Mouse (Mus musculus): ENCODE results near the gene Abhd15.

Abhd15 gene

DNA sequence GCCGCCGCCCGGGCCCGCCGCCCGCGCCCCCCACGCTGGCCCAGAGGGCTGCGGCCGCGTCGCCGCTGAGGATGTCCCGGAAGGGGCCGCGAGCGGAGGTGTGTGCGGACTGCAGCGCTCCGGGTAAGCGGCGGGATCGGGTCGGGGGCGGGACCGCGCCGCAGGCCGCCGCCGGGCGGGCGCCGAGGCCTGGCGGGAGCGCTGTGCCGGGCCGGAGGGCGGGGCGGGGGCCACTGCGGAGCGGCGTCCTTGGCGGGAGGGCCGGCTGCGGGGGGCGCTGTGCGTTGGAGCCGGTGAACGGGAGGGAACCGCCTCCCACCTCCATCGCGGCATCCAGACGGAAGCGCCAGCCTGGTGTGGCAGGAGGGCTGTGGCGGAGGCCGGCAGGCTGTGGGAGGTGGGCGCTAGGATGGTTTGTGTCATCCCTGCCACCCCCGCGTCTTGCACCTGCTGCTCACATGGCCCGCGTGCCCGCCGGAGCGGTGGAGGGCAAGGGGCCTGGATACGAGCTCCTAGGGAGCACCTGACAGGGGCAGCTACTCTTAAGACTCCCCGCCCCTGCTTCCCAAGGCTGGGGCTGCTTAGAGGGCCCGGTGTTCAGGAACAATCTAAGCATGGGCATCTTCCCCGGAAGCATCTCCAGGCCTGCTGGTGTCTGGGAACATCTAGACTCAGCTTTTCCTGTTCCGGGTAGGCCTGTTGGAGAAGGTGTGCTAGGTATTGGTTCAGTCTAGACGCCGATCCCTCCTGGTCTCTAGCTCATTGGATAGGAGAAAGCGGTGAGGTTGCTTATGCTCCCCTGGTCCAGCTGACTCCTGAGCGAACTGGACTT is 21.2 kb upstream of the Abhd15 start, which contains the start of gene Git1:
Gene Git1 (plus strand): TSS at position 51 of the 832 bp plus-strand sequence.
- no peak for DNase-seq (ENCODE audit: low read depth, low spot score)

DNA sequence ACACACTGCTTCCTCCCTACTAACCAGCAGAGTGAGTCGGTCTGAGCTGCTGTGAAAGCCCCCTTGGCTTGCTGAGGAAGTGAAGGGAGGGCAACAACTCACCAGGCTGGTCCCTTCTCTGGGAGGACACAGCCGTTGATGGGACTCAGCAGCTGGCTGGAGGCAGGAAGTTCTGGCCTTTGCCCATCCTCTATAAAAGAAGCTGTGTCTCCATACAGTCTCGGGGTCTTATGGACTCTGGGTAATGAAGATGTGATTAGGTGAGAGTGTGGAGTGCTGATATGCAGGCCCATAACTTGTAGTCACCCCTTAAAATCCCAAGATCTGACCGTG is 20.6 kb upstream of the Abhd15 start:
- no peak for DNase-seq (ENCODE audit: low read depth, low spot score)

- no peak for DNase-seq (ENCODE audit: low read depth, low spot score)
Measured at GRCm38 (mm10) chr11:77494782-77495181, 20.1 kb upstream of the Abhd15 start.

- DNase-seq (ENCODE audit: low read depth, low spot score) = no peak
Measured at GRCm38 (mm10) chr11:77495507-77495906, 19.4 kb upstream of the Abhd15 start.

- no peak for DNase-seq (ENCODE audit: low read depth, low spot score)
Measured at GRCm38 (mm10) chr11:77497341-77497756, 17.6 kb upstream of the Abhd15 start.

DNA sequence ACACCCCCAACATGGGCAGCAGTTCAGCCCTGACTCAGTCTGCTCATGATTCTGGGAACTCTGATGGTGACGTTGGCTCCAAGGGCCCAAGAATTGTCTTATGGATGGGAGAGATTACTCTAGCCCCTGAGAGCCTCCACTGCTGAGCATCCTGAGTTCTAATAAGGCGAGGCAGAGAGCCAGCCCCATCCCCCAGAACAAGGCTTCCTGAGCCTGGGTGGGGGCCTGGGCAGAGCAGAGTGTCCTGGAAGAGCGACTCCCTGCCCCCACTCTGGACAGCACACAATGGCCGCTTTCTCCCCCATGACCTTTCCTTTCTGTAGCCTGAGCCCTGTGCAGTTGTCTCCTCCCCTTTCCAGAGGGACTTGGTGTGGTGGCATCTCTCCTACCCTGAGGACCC is 17.1 kb upstream of the Abhd15 start:
- DNase-seq (ENCODE audit: low read depth, low spot score) = no peak

DNA sequence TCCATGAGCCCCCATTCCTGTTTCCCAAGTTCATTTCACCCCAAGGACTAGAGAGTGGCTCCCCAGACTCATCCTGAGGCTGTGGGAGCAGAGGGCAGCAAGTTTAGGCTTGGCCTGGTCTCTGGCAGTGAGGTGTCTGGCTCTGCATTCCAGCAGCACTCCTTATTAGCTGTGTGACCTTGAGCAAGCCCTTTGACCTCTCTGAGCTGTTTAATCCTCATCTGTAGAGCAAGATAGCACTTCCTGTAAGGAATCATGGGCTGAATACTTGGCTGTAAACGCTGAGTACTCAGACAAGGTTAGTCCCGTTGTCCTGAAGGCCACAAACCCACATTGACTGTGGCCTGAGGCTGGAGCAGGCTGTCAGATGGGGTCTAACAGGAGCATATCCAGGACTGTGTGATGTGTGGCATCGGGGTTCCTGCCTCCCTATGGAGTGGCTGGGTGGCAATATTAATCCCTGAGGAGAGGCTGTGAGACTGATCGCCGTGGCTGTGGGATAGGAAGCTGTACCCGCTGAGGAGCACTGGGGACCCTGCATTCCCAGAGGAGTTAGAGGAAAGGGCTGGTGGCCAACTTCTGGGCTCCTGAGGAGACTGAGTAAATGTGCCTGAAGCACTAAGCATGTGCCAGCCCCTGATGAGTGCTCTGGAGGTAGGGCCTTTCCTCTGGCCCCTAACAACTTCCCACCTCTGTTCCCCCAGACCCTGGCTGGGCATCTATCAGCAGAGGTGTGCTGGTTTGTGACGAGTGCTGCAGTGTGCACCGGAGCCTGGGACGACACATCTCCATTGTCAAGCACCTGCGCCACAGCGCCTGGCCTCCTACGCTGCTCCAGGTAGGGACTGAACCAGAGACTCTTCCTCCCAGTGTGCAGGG is 16.4 kb upstream of the Abhd15 start:
- DNase-seq (ENCODE audit: low read depth, low spot score) = no peak

GRCm38 (mm10) chr11:77499354-77499753 is 15.6 kb upstream of the Abhd15 start:
- no peak for DNase-seq (ENCODE audit: low read depth, low spot score)

- no peak for DNase-seq (ENCODE audit: low read depth, low spot score)
Measured at GRCm38 (mm10) chr11:77500361-77501325, 14.3 kb upstream of the Abhd15 start.

DNA sequence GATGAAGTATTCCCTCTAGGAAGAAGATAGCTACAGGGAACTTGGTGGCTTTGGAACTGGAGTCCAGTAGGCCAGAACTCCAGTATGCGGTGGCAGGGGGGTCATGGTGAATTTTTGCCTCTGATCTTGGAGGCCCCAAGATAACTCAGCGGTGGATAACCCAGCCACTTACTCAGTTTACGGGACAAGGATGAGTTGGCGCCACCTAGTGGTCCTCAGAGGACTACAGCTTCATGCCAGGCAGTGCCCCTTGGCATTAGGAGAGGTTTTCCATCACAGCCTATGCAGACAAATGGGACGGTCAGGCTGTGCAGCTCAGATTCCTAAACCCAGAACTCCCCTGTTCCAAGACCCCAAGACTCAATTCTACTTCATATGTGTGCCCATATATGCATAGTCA is 13.5 kb upstream of the Abhd15 start:
- no peak for DNase-seq (ENCODE audit: low read depth, low spot score)

GRCm38 (mm10) chr11:77501971-77502370 is 12.9 kb upstream of the Abhd15 start:
- no peak for DNase-seq (ENCODE audit: low read depth, low spot score)

- no peak for DNase-seq (ENCODE audit: low read depth, low spot score)
Measured at GRCm38 (mm10) chr11:77502481-77502880, 12.4 kb upstream of the Abhd15 start.

DNA sequence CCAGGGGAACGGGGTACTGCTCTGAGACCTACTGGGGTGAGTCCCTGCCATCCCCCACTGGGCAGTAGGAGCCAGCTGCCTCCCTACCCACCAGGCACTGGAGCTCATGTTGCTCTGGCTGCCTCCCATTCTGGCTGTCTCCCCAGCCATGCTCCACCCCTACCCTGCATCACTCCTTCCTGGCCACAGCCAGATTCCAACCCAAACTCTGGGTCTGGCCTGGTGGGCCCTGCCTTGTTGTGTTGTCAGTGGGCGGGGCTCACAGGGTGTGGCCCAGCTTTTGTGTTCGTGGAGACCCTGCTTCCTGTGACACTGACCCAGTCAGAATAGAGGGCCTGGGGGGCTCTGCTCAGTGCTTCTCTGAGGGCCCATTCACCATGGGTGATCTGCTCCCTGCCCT is 11.4 kb upstream of the Abhd15 start:
- no peak for DNase-seq (ENCODE audit: low read depth, low spot score)

- DNase-seq (ENCODE audit: low read depth, low spot score) = no peak
Measured at GRCm38 (mm10) chr11:77504377-77504776, 10.5 kb upstream of the Abhd15 start.

GRCm38 (mm10) chr11:77505291-77505980 is 9.5 kb upstream of the Abhd15 start:
- DNase-seq (ENCODE audit: low read depth, low spot score) = no peak

DNA sequence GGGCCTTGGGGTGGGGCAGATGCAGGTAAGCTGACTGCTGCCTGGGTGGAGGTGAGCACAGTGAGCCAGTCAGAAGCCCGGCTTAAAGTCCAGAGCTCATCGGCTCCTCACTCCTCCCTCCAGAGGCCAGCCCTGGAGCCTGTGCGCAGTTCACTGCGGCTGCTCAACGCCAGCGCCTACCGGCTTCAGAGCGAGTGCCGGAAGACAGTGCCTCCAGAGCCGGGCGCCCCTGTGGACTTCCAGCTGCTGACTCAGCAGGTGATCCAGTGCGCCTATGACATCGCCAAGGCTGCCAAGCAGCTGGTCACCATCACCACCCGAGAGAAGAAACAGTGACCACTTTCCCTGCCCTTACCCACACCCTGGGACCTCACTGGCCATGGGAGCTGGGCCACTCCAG is 8.6 kb upstream of the Abhd15 start:
- DNase-seq (ENCODE audit: low read depth, low spot score) = no peak

DNA sequence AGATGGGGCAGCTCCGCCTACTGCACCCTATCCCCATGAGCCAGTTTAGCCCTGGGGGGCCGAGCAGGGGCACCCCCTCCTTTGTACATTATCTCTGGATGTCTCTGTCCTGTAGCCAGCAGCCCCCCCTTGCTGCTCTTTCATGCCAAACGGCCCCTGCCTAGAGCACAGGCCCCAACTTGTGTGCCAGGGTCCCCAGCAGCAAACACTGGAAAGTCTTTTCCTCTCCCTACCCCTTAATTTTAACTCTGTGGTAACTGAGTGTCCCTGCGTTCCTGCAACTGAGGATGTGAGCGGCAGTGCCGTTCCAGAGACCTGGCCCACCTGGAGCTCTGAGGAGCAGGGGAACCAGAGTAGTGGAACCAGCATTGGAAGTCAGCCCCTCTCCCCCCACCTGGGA is 8.0 kb upstream of the Abhd15 start:
- no peak for DNase-seq (ENCODE audit: low read depth, low spot score)

GRCm38 (mm10) chr11:77507426-77507825 is 7.5 kb upstream of the Abhd15 start:
- no peak for DNase-seq (ENCODE audit: low read depth, low spot score)

- DNase-seq (ENCODE audit: low read depth, low spot score) = no peak
Measured at GRCm38 (mm10) chr11:77508068-77509021, 6.6 kb upstream of the Abhd15 start.

DNA sequence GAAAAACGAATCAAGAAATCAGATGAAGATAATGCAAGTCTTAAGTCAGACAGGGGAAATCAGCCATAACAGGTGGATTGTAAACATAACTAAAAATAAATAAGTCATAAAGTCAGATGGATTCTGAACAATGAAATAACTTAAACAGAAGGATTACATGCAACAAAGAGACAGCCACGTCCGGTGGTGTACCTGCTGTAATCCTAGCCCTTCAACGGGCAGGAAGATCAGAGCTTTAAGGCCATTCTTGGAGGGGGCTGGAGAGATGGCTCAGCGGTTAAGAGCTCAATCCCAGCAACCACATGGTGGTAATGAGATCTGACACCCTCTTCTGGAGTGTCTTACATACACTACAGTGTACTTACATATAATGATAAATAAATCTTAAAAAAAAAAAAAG is 3.6 kb upstream of the Abhd15 start:
- no peak for DNase-seq (ENCODE audit: low read depth, low spot score)

Data from telencephalon, adult 2 months (tissue).